ENCODE assay signal across 15 mouse cellular contexts in the genomic region with DNA sequence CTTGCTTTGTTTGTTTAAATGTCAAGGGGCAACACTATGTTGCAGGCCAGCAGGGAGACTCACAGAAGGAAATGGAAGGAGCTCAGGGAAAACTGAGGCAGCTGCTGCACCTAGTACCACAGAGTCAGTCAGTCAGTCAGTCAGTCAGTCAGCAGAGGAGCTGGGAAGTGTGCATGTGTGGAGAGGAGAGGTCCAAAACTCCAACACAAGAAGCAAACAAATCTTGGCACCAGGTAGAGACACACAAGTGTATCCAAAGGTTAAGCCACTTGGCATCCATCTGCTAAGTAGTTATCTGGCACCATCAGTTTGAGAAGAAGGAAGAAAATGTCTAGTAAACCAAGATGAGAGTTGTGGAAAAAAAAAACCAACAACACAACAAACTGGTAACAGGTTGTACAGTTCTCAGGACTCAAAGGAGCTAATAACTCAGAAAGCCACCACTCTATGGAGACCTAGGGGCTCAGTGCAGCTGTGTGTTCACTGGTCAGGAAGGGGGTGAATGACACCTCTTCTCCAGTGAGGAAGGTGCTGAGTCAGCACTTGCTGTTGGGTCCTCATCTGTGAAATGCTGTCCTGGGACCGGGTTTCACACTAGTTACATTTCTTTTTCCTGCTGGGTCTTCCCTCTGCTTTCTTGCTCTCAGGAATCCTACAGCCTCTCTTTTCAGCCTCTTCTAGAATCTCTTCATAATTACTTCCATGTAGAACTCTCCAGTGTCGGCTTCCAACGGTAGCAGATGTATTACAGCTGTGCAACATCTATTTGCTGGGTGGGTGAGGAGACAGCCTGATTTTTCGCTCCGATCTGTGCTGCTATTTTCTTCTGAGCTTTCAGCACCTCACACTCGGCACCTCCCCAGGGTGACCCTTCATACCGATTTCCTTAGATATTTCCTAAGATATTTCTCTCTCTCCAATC. TPM values are rescaled to one million over a fixed set of nuclear protein-coding genes. Genes with fewer than 3 reads are reported as not detected.
DNase-seq lines count a peak whose midpoint lies in the region; ATAC-seq and TF ChIP-seq lines count a peak whose summit lies in the region.
"Had no signal": no experiment of that assay in that cellular context is flagged by ENCODE, and none has a peak within 500 bp of the region (broad histone marks: within the 10 kb centered on the region; RNA-seq: fewer than 3 reads in every experiment).

No protein-coding gene starts in this region.

- H3K4me1 ChIP-seq in kidney, postnatal 0 days (replicated peaks; ENCODE audit: insufficient read depth, low read length) = peaks cover 42% of the 10 kb centered on the region
- H3K4me1 ChIP-seq in kidney, embryonic 16.5 days (ENCODE audit: insufficient read depth, low read length) = peaks cover 53% of the 10 kb centered on the region
- H3K4me1 ChIP-seq in small intestine, adult 2 months (ENCODE audit: control insufficient read depth, insufficient read depth, insufficient read length, low read length) = peaks cover 43% of the 10 kb centered on the region
- H3K4me1 ChIP-seq in forebrain, embryonic 14.5 days (ENCODE audit: control insufficient read depth, insufficient read depth, low read length) = peaks cover 31% of the 10 kb centered on the region

- intact Hi-C loops in gastrocnemius, adult 2 months (cut with DNase I) = no loop called here
- intact Hi-C loops in gastrocnemius, postnatal 14 days (cut with DNase I; ENCODE audit: low total_unique reads) = no loop called here
- intact Hi-C loops in left cerebral cortex, postnatal 36 days (cut with DNase I) = no loop called here

- WGBS in kidney, postnatal 0 days = 45% methylated on average over 7 of the region's 7 CpGs
- 46% methylated on average over 7 of the region's 7 CpGs for WGBS in kidney, embryonic 16.5 days
- 57% methylated on average over 7 of the region's 7 CpGs for WGBS in small intestine, adult 2 months
- 88% methylated on average over 7 of the region's 7 CpGs for WGBS in forebrain, embryonic 14.5 days

- no peak overlapping the region for H3K4me3 ChIP-seq in gastrocnemius, adult 2 months
- no peak overlapping the region for H3K4me3 ChIP-seq in kidney, postnatal 0 days (replicated peaks; ENCODE audit: low read depth, low read length)
- H3K4me3 ChIP-seq in kidney, embryonic 16.5 days (ENCODE audit: low read length) = no peak overlapping the region
- no peak overlapping the region for H3K4me3 ChIP-seq in small intestine, adult 2 months (ENCODE audit: low read depth, low read length)
- H3K4me3 ChIP-seq in forebrain, embryonic 14.5 days (ENCODE audit: low read depth, low read length) = no peak overlapping the region
- H3K4me3 ChIP-seq: heart, adult 2 months; liver, embryonic 15.5 days had no signal

- TF ChIP-seq POLR2A in small intestine, adult 2 months (IDR thresholded peaks at IDR 0.05; ENCODE audit: low read depth, low read length) = no peak

- no peak overlapping the region for H3K9ac ChIP-seq in kidney, postnatal 0 days (ENCODE audit: low read depth, low read length)
- H3K9ac ChIP-seq in kidney, embryonic 16.5 days (replicated peaks; ENCODE audit: low read length) = no peak overlapping the region
- no peak overlapping the region for H3K9ac ChIP-seq in forebrain, embryonic 14.5 days (ENCODE audit: low read length)
- H3K9ac ChIP-seq: liver, embryonic 15.5 days had no signal

- no peak overlapping the region for H3K27ac ChIP-seq in gastrocnemius, adult 2 months
- H3K27ac ChIP-seq in kidney, postnatal 0 days = no peak overlapping the region
- no peak overlapping the region for H3K27ac ChIP-seq in kidney, embryonic 16.5 days (ENCODE audit: low read length)
- peak overlapping the region; percentile 80 for H3K27ac ChIP-seq in small intestine, adult 2 months (ENCODE audit: insufficient read depth, low read depth, low read length)
- no peak overlapping the region for H3K27ac ChIP-seq in forebrain, embryonic 14.5 days (ENCODE audit: low read depth, low read length)
- H3K27ac ChIP-seq: heart, adult 2 months; hindbrain, postnatal 0 days; liver, embryonic 15.5 days had no signal

- no peak for TF ChIP-seq CTCF in gastrocnemius, adult 2 months (IDR thresholded peaks at IDR 0.05)
- TF ChIP-seq CTCF in kidney, postnatal 0 days (IDR thresholded peaks at IDR 0.05; ENCODE audit: low read depth) = no peak
- TF ChIP-seq CTCF in small intestine, adult 2 months (IDR thresholded peaks at IDR 0.05; ENCODE audit: extremely low read depth, insufficient read length, insufficient replicate concordance, low read depth, low read length) = no peak

- ATAC-seq in kidney, postnatal 0 days (replicated peaks; ENCODE audit: low FRiP score, low read depth) = no peak
- ATAC-seq in kidney, embryonic 16.5 days (ENCODE audit: low FRiP score, low TSS enrichment) = no peak
- ATAC-seq in forebrain, embryonic 14.5 days = no peak
- ATAC-seq: hindbrain, postnatal 0 days had no signal

- no peaks in the 10 kb centered on the region for H3K9me3 ChIP-seq in kidney, postnatal 0 days (replicated peaks; ENCODE audit: low read length)
- no peaks in the 10 kb centered on the region for H3K9me3 ChIP-seq in kidney, embryonic 16.5 days (ENCODE audit: low read length)
- H3K9me3 ChIP-seq in forebrain, embryonic 14.5 days (replicated peaks; ENCODE audit: control insufficient read depth, low read length) = no peaks in the 10 kb centered on the region
- H3K9me3 ChIP-seq: liver, embryonic 15.5 days had no signal

- H3K4me2 ChIP-seq in kidney, postnatal 0 days (ENCODE audit: low read length) = no peak overlapping the region
- no peak overlapping the region for H3K4me2 ChIP-seq in kidney, embryonic 16.5 days (replicated peaks; ENCODE audit: low read depth, low read length)
- no peak overlapping the region for H3K4me2 ChIP-seq in forebrain, embryonic 14.5 days (ENCODE audit: low read length)
- H3K4me2 ChIP-seq: liver, embryonic 15.5 days; midbrain, embryonic 11.5 days had no signal

- H3K27me3 ChIP-seq in kidney, postnatal 0 days (ENCODE audit: insufficient read depth, low read length) = no peaks in the 10 kb centered on the region
- no peaks in the 10 kb centered on the region for H3K27me3 ChIP-seq in kidney, embryonic 16.5 days (ENCODE audit: insufficient read depth, low read length)
- H3K27me3 ChIP-seq in small intestine, adult 2 months (ENCODE audit: control insufficient read depth, insufficient read depth, low read length) = no peaks in the 10 kb centered on the region
- no peaks in the 10 kb centered on the region for H3K27me3 ChIP-seq in forebrain, embryonic 14.5 days (replicated peaks; ENCODE audit: control insufficient read depth, insufficient read depth, low read length)
- H3K27me3 ChIP-seq: liver, embryonic 15.5 days had no signal

- peak; percentile 22 for DNase-seq in gastrocnemius, adult 2 months
- no peak for DNase-seq in gastrocnemius, postnatal 14 days
- peak; percentile 55 for DNase-seq in kidney, postnatal 0 days (ENCODE audit: low spot score)
- peak; percentile 59 for DNase-seq in NIH3T3 (ENCODE audit: low read depth)
- DNase-seq in left cerebral cortex, postnatal 36 days (ENCODE audit: low spot score in 2 of 2) = no peak
- no peak for DNase-seq in forebrain, embryonic 14.5 days (ENCODE audit: low spot score)
- DNase-seq: layer of hippocampus, adult 9-11 months; right cerebral cortex, postnatal 4 days had no signal

- H3K36me3 ChIP-seq in kidney, postnatal 0 days (ENCODE audit: insufficient read depth, low read length) = peaks cover 15% of the 10 kb centered on the region; the same call in 1 of the 2 replicates
- peaks cover 8% of the 10 kb centered on the region; the same call in 1 of the 2 replicates for H3K36me3 ChIP-seq in kidney, embryonic 16.5 days (ENCODE audit: insufficient read depth, low read length)
- H3K36me3 ChIP-seq in small intestine, adult 2 months (ENCODE audit: control insufficient read depth, insufficient read depth, low read length) = peaks cover 17% of the 10 kb centered on the region
- peaks cover 12% of the 10 kb centered on the region; the same call in 1 of the 2 replicates for H3K36me3 ChIP-seq in forebrain, embryonic 14.5 days (ENCODE audit: control insufficient read depth, insufficient read depth, low read length)

RNA-seq across cellular contexts. Expression of a gene that starts 30.6 kb away (rescaled TPM):
- total RNA-seq in gastrocnemius, adult 2 months (2021) = not detected
- total RNA-seq in gastrocnemius, postnatal 14 days (2021) = under 1 TPM; 0.11 to 0.18 TPM
- 0.17 and 0.28 TPM in 2 replicates for polyA plus RNA-seq in kidney, postnatal 0 days (2015; fragmentation: Nextera tagmentation; extraction: Ambion mirVana)
- 0.26 and 0.42 TPM in 2 replicates for polyA plus RNA-seq in kidney, embryonic 16.5 days (2015; fragmentation: Nextera tagmentation; extraction: Ambion mirVana)
- 0.19 and 0.27 TPM in 2 replicates for polyA plus RNA-seq in small intestine, adult 2 months (2012; rRNA removed)
- 10 to 100 TPM; 14.5 to 18.7 TPM for total RNA-seq in left cerebral cortex, postnatal 36 days (2021)
- polyA plus RNA-seq in forebrain, embryonic 14.5 days (2014; fragmentation: Nextera tagmentation; extraction: Ambion mirVana) = 0.42 and 0.61 TPM in 2 replicates
- total RNA-seq: common myeloid progenitor, adult 5-6 weeks had no signal

RNA-seq across cellular contexts. Expression of a gene that starts 34.8 kb away (rescaled TPM):
- total RNA-seq in gastrocnemius, adult 2 months (2021) = 1 to 10 TPM; 6.4 to 9.3 TPM
- 1 to 10 TPM; 4.4 to 5.6 TPM for total RNA-seq in gastrocnemius, postnatal 14 days (2021)
- polyA plus RNA-seq in kidney, postnatal 0 days (2015; fragmentation: Nextera tagmentation; extraction: Ambion mirVana) = 124 and 135 TPM in 2 replicates
- 11.3 and 13.7 TPM in 2 replicates for polyA plus RNA-seq in kidney, embryonic 16.5 days (2015; fragmentation: Nextera tagmentation; extraction: Ambion mirVana)
- 114 and 292 TPM in 2 replicates for polyA plus RNA-seq in small intestine, adult 2 months (2012; rRNA removed)
- total RNA-seq in left cerebral cortex, postnatal 36 days (2021) = 10 to 100 TPM; 36.6 to 39.6 TPM
- 20.7 and 20.9 TPM in 2 replicates for polyA plus RNA-seq in forebrain, embryonic 14.5 days (2014; fragmentation: Nextera tagmentation; extraction: Ambion mirVana)

Comparison
In these comparisons a context has a peak if more than half of its experiments do, and no peak if none do; other contexts are left out.
1. DNase-seq: peak in gastrocnemius, adult 2 months (single experiment), kidney, postnatal 0 days (single experiment) and NIH3T3 (single experiment); none in gastrocnemius, postnatal 14 days (single experiment), left cerebral cortex, postnatal 36 days (0 of 2) and forebrain, embryonic 14.5 days (single experiment).